Mouse (Mus musculus): ENCODE data around the gene Mlh1. TPM values are rescaled to one million over a fixed set of nuclear protein-coding genes. Genes with fewer than 3 reads are reported as not detected.

The Mlh1 gene
- polyA plus RNA-seq, 1 experiment, result 23.6 TPM

DNA sequence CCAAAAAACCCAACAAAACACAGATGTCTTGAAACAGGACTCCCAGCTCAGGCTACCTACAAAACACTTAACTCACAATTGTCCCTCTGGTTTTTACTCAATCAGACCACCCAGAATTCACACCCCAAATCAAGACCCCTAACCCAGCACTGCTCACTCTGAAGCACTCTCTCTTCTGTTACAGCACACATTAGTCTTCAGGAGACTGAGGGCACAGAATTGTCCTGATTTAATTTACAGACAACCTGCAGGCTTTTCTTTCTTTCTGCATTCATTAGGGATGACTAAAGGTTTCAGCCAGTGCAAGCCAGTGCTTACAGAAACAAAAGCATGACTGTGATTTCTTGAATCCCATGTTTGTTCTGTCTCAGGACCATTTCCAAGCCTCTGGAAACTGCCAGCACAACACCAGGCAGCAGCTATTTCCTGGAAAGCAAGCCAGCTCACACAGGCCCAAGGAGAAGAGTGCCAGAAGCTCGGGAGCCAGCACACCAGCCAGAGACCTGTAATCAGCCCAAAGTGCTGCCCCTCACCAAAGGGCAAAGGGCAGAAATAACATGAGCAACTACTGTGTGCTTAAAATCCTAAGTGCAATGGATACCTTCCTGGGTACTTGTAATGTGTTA, 11.1 kb downstream of the Mlh1 start:
- no peaks in the 10 kb centered on the region for H3K27me3 ChIP-seq (ENCODE audit: control insufficient read depth, insufficient read depth, low read length)
- H3K4me3 ChIP-seq (ENCODE audit: control insufficient read depth, insufficient read depth, low read length), result no peak overlapping the region
- no peak for DNase-seq
- no peak overlapping the region for H3K27ac ChIP-seq (ENCODE audit: control insufficient read depth, insufficient read depth, low read length)
- peaks cover 36% of the 10 kb centered on the region for H3K36me3 ChIP-seq (ENCODE audit: control insufficient read depth, insufficient read depth, low read length)
- 88% methylated on average over 1 of the region's 1 CpGs for WGBS
- no peaks in the 10 kb centered on the region for H3K4me1 ChIP-seq (replicated peaks; ENCODE audit: control insufficient read depth, insufficient read depth, low read length)
- TF ChIP-seq POLR2A (IDR thresholded peaks at IDR 0.05; ENCODE audit: control insufficient read depth, extremely low read depth, insufficient read depth, low read length, poor library complexity) (no peak), CTCF (IDR thresholded peaks at IDR 0.05; ENCODE audit: borderline replicate concordance, control insufficient read depth, extremely low read depth, insufficient read depth, low read length, poor library complexity) (no peak)

DNA sequence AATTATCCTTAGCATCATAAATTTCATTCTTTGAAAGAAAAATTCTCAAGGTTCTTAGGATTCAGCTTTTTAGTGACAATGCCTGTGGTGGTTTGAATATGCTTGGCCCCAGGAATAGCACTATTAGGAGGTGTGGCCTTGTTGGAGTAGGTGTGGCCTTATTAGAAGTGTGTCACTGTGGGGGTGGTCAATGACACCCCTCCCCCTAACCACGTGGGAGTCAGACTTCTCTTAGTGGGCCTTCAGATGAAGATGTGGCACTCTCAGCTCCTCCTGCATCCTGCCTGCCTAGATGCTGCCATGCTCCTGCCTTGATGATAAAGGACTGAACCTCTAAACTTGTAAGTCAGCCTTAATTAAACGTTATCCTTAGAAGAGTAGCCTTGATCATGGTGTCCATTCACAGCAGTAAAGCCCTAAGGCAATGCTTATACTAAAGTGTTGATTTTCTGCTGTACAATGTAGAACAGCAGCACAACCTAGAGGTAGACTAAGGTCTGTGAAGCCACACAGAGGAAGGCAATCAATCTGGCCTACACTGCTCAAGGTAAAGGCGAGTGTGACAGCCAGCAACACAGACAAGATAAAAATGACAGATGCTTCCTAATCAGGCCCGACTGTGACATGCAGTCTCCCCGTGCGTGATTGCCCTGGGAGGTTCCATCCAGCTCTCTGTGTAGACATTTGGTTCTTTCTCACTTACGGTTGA, 19.3 kb downstream of the Mlh1 start:
- H3K4me3 ChIP-seq (ENCODE audit: control insufficient read depth, insufficient read depth, low read length), result no peak overlapping the region
- WGBS, result 86% methylated on average over 7 of the region's 7 CpGs
- H3K4me1 ChIP-seq (replicated peaks; ENCODE audit: control insufficient read depth, insufficient read depth, low read length), result no peaks in the 10 kb centered on the region
- H3K27ac ChIP-seq (ENCODE audit: control insufficient read depth, insufficient read depth, low read length), result no peak overlapping the region
- H3K36me3 ChIP-seq (ENCODE audit: control insufficient read depth, insufficient read depth, low read length), result peaks cover 45% of the 10 kb centered on the region
- TF ChIP-seq POLR2A (IDR thresholded peaks at IDR 0.05; ENCODE audit: control insufficient read depth, extremely low read depth, insufficient read depth, low read length, poor library complexity) (no peak), CTCF (IDR thresholded peaks at IDR 0.05; ENCODE audit: borderline replicate concordance, control insufficient read depth, extremely low read depth, insufficient read depth, low read length, poor library complexity) (no peak)
- no peak for DNase-seq
- H3K27me3 ChIP-seq (ENCODE audit: control insufficient read depth, insufficient read depth, low read length), result no peaks in the 10 kb centered on the region

DNA sequence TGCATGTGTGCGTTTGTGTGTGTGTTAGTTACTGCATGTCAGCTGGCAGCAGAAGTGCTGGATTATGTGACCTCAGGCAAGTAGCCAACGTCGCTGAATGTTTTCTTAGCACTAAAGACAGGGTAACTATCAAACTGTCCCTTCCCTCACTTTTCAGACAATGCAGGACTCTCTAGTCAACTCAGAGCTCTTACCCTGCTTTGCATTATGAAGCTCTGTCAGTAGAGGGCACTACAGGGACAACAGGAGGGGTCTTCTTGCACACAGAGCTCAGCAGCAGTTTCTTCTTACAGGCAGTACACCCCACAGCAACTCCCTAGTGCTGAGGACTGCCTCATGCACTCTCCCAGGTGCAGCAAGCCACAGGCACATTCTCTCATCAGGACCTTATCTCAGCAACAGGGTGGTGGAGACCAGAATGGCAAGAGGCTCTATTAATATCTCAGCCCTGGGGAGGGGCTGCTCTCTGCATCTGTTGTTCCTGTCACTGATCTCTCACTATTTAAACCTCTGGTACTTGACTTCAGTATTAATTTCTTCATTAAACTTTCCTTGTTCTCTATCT, 23.8 kb downstream of the Mlh1 start:
- H3K27me3 ChIP-seq (ENCODE audit: control insufficient read depth, insufficient read depth, low read length), result no peaks in the 10 kb centered on the region
- H3K36me3 ChIP-seq (ENCODE audit: control insufficient read depth, insufficient read depth, low read length), result peaks cover 37% of the 10 kb centered on the region
- DNase-seq, result peak; percentile 44
- H3K4me1 ChIP-seq (replicated peaks; ENCODE audit: control insufficient read depth, insufficient read depth, low read length), result no peaks in the 10 kb centered on the region
- no peak overlapping the region for H3K27ac ChIP-seq (ENCODE audit: control insufficient read depth, insufficient read depth, low read length)
- TF ChIP-seq POLR2A (IDR thresholded peaks at IDR 0.05; ENCODE audit: control insufficient read depth, extremely low read depth, insufficient read depth, low read length, poor library complexity), result no peak
- TF ChIP-seq CTCF (IDR thresholded peaks at IDR 0.05; ENCODE audit: borderline replicate concordance, control insufficient read depth, extremely low read depth, insufficient read depth, low read length, poor library complexity), result no peak
- H3K4me3 ChIP-seq (ENCODE audit: control insufficient read depth, insufficient read depth, low read length), result no peak overlapping the region
- 97% methylated on average over 3 of the region's 3 CpGs for WGBS

DNA sequence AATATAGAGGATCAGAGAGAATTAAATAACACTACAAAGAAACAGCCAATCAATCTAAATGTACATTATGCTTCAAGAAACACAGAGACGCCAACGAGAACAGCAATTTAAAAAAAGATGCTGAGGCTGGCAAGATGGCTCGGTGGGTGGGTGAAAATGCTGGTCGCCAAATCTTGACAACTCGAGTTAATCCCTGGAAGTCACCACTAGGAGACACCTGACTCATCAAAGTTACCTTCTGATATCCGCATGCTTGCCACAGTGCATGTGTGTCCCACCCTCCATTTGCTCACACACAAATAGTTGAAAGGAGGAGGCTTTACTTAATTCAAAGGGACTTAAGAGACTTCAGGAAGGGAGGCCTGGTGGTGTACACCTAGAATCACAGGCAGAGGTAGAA, 26.0 kb downstream of the Mlh1 start:
- Histone ChIP-seq H3K4me1 (replicated peaks; ENCODE audit: control insufficient read depth, insufficient read depth, low read length) (no peaks in the 10 kb centered on the region), H3K27me3 (ENCODE audit: control insufficient read depth, insufficient read depth, low read length) (no peaks in the 10 kb centered on the region), H3K36me3 (ENCODE audit: control insufficient read depth, insufficient read depth, low read length) (peaks cover 27% of the 10 kb centered on the region), H3K4me3 (ENCODE audit: control insufficient read depth, insufficient read depth, low read length) (no peak overlapping the region), H3K27ac (ENCODE audit: control insufficient read depth, insufficient read depth, low read length) (no peak overlapping the region)
- TF ChIP-seq CTCF (IDR thresholded peaks at IDR 0.05; ENCODE audit: borderline replicate concordance, control insufficient read depth, extremely low read depth, insufficient read depth, low read length, poor library complexity) (no peak), POLR2A (IDR thresholded peaks at IDR 0.05; ENCODE audit: control insufficient read depth, extremely low read depth, insufficient read depth, low read length, poor library complexity) (no peak)
- DNase-seq, result no peak
- WGBS, result 87% methylated on average over 6 of the region's 6 CpGs

DNA sequence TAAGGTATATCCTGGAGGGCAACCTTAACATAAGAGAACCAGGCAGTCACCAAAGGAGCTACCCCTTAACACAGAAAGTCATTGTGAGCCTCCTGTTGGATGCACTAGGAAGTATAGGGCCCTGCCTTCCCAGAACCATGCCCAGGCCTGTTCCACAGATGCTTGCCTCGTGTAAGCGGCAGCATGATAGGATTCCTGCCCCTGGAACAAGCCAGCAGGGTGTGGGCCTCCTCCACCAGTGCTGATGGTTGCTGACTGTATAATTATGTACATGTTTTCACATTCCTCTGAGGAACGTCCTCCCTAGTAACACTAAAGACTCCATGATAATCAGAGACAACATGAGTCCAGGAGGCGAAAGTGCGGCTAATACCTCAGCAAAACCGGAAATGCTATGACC, 28.2 kb downstream of the Mlh1 start:
- WGBS, result 94% methylated on average over 6 of the region's 6 CpGs
- Histone ChIP-seq H3K36me3 (ENCODE audit: control insufficient read depth, insufficient read depth, low read length) (peaks cover 36% of the 10 kb centered on the region), H3K27ac (ENCODE audit: control insufficient read depth, insufficient read depth, low read length) (no peak overlapping the region), H3K4me1 (replicated peaks; ENCODE audit: control insufficient read depth, insufficient read depth, low read length) (no peaks in the 10 kb centered on the region), H3K4me3 (ENCODE audit: control insufficient read depth, insufficient read depth, low read length) (no peak overlapping the region), H3K27me3 (ENCODE audit: control insufficient read depth, insufficient read depth, low read length) (no peaks in the 10 kb centered on the region)
- no peak for DNase-seq
- TF ChIP-seq CTCF (IDR thresholded peaks at IDR 0.05; ENCODE audit: borderline replicate concordance, control insufficient read depth, extremely low read depth, insufficient read depth, low read length, poor library complexity) (no peak), POLR2A (IDR thresholded peaks at IDR 0.05; ENCODE audit: control insufficient read depth, extremely low read depth, insufficient read depth, low read length, poor library complexity) (no peak)

DNA sequence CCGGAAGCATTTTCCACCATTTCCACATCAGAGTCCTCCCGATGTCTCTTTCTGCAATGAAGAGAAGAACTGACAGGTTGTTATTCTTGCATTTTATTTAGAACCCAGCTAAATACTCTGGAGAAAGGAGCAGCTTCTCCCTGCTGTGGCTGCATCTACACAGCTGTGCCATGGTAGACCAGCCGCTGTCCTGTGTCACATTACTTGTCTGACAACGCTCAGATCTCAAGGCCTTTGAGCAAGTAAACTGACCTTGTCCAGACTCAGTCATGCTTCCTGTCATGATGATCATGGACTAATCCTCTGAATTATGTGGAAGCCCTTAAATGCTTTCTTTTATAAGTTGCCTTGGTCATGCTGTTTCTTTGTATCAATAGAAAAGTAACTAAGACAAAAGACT, 31.8 kb downstream of the Mlh1 start:
- Histone ChIP-seq H3K4me1 (replicated peaks; ENCODE audit: control insufficient read depth, insufficient read depth, low read length) (no peaks in the 10 kb centered on the region), H3K4me3 (ENCODE audit: control insufficient read depth, insufficient read depth, low read length) (no peak overlapping the region), H3K27ac (ENCODE audit: control insufficient read depth, insufficient read depth, low read length) (no peak overlapping the region), H3K27me3 (ENCODE audit: control insufficient read depth, insufficient read depth, low read length) (no peaks in the 10 kb centered on the region), H3K36me3 (ENCODE audit: control insufficient read depth, insufficient read depth, low read length) (peaks cover 41% of the 10 kb centered on the region)
- no peak for DNase-seq
- TF ChIP-seq CTCF (IDR thresholded peaks at IDR 0.05; ENCODE audit: borderline replicate concordance, control insufficient read depth, extremely low read depth, insufficient read depth, low read length, poor library complexity), result no peak
- no peak for TF ChIP-seq POLR2A (IDR thresholded peaks at IDR 0.05; ENCODE audit: control insufficient read depth, extremely low read depth, insufficient read depth, low read length, poor library complexity)
- 96% methylated on average over 4 of the region's 4 CpGs for WGBS

Measured in thymus, adult 2 months (tissue).